Mouse (Mus musculus) liver, embryonic 14.5 days (tissue): ENCODE measurements around the gene Rundc3a. TPM values are rescaled to one million over a fixed set of nuclear protein-coding genes. Genes with fewer than 3 reads are reported as not detected.

Source experiments
- ATAC-seq: fragments of 200-750 bp; cut with Nextera tagmentation; 2 replicates; pipeline ENCODE4 v1.8.0; 2017; ENCODE audit warnings: moderate number of reproducible peaks, mild to moderate bottlenecking, moderate library complexity; ENCODE audit not compliant: insufficient read depth
- DNase-seq, 3 experiments: peaks; one replicate each; pipeline ENCODE4 v3.0.0-alpha.2; 2012 to 2013; ENCODE audit warnings: low read depth in 3 of 3, low spot score in 3 of 3
- H3K27ac ChIP-seq: fragments of 300-500 bp; sonication (generic); 2 replicates; pipeline ENCODE4 v1.5.1; 2014; ENCODE audit warnings: moderate library complexity, mild to moderate bottlenecking, control low read depth, inconsistent platforms
- H3K27me3 ChIP-seq: fragments of 300-500 bp; sonication (generic); 2 replicates; pipeline ENCODE4 v1.6.1; 2014; ENCODE audit warnings: mild to moderate bottlenecking, low read length, moderate library complexity; ENCODE audit not compliant: control insufficient read depth, insufficient read depth
- H3K36me3 ChIP-seq: fragments of 300-500 bp; sonication (generic); replicated peaks from 2 replicates; pipeline ENCODE4 v1.6.1; 2014; ENCODE audit warnings: low read depth; ENCODE audit not compliant: control insufficient read depth, insufficient read depth
- H3K4me1 ChIP-seq, 2 experiments: fragments of 200-500 bp in 1 of 2; fragments of 300-500 bp in 1 of 2; sonication (generic) in 1 of 2; replicated peaks; 2 replicates each; pipeline ENCODE4 v1.6.1; 2012 to 2014; ENCODE audit warnings: antibody characterized with exemption in 1 of 2, inconsistent platforms in 1 of 2, low read length in 1 of 2; ENCODE audit not compliant: control insufficient read depth in 2 of 2, insufficient read depth in 2 of 2
- H3K4me2 ChIP-seq: fragments of 300-500 bp; sonication (generic); 2 replicates; pipeline ENCODE4 v1.6.1; 2014; ENCODE audit warnings: low read depth, mild to moderate bottlenecking, control low read depth, moderate library complexity
- H3K4me3 ChIP-seq, 2 experiments: fragments of 200-500 bp in 1 of 2; fragments of 300-500 bp in 1 of 2; sonication (generic) in 1 of 2; 2 replicates each; pipeline ENCODE4 v1.5.1; 2012 to 2014; ENCODE audit warnings: low read depth in 2 of 2, low read length in 2 of 2, mild to moderate bottlenecking in 2 of 2, control low read depth in 1 of 2, inconsistent platforms in 1 of 2, moderate library complexity in 1 of 2; ENCODE audit not compliant: insufficient read depth in 1 of 2
- H3K9ac ChIP-seq: fragments of 300-500 bp; sonication (generic); replicated peaks from 2 replicates; pipeline ENCODE4 v1.6.1; 2014; ENCODE audit warnings: mild to moderate bottlenecking, control low read depth, moderate library complexity
- H3K9me3 ChIP-seq: fragments of 300-500 bp; sonication (generic); 2 replicates; pipeline ENCODE4 v1.6.1; 2016; ENCODE audit warnings: low read length, mixed read lengths; ENCODE audit not compliant: control insufficient read depth
- CTCF ChIP-seq: IDR thresholded peaks from 2 replicates; pipeline ENCODE4 v1.5.1; 2016; ENCODE audit warnings: antibody characterized with exemption, low read depth, control low read depth
- EP300 ChIP-seq: IDR thresholded peaks from 2 replicates; pipeline ENCODE4 v1.6.1; 2016; ENCODE audit warnings: antibody characterized with exemption, low read depth
- WGBS: fragments of 180-500 bp; shearing (Covaris S2); extraction: QIAGEN DNeasy Blood & Tissue Kit; methylation state at CpG from one replicate; pipeline ENCODE4 v1.1.7; 2014; ENCODE audit not compliant: insufficient replicate concordance; 5-methylcytosine and 5-hydroxymethylcytosine counted together
- microRNA-seq: library from miRNA; unstranded; fragments of <30 nt; microRNA quantifications from one replicate; pipeline ENCODE4, GENCODE M21; 2016
- polyA plus RNA-seq, 2 experiments: library from polyadenylated mRNA; depleted of rRNA in 1 of 2; stranded (reverse) in 1 of 2; unstranded in 1 of 2; fragments of >200 nt; fragmentation: Nextera tagmentation in 1 of 2; extraction: Ambion mirVana in 1 of 2; gene quantifications; 2 replicates each; pipeline versions ENCODE4 v1.2.1 to v1.2.3; 2012 to 2014

Gene Rundc3a
- polyA plus RNA-seq, 2 experiments, result 1.0 to 1.4 TPM

GRCm38 (mm10) chr11:102449043-102450008 lies 56.1 kb downstream of the Rundc3a start:
- no peak overlapping the region for H3K9ac ChIP-seq
- no peak overlapping the region for H3K4me3 ChIP-seq
- no peaks in the 10 kb centered on the region for H3K9me3 ChIP-seq
- TF ChIP-seq EP300 (no peak), CTCF (no peak)
- H3K27ac ChIP-seq, result no peak overlapping the region
- 44% methylated on average over 17 of the region's 17 CpGs for WGBS
- H3K36me3 ChIP-seq, result no peaks in the 10 kb centered on the region
- ATAC-seq, result no peak
- no peak overlapping the region for H3K4me2 ChIP-seq
- no peak for DNase-seq
- H3K27me3 ChIP-seq, result peaks cover 56% of the 10 kb centered on the region
- H3K4me1 ChIP-seq, result no peaks in the 10 kb centered on the region

Small RNAs within 50 kb of the gene (microRNA-seq; reads per million reads assigned to microRNA genes)
- not detected for gene Mir6930

Other genes starting within 250 kb of the Rundc3a start
- gene Nags, start 247.9 kb upstream of the Rundc3a start, polyA plus RNA-seq (2012; rRNA removed), result 10.1 and 11.3 TPM in 2 replicates
- gene Nags, start 247.9 kb upstream of the Rundc3a start, polyA plus RNA-seq (2014; fragmentation: Nextera tagmentation; extraction: Ambion mirVana), result 7.2 and 7.5 TPM in 2 replicates
- 8.9 and 9.2 TPM in 2 replicates for gene Tmem101, start 237.0 kb upstream of the Rundc3a start, polyA plus RNA-seq (2012; rRNA removed)
- gene Tmem101, start 237.0 kb upstream of the Rundc3a start, polyA plus RNA-seq (2014; fragmentation: Nextera tagmentation; extraction: Ambion mirVana), result 7.8 and 8.5 TPM in 2 replicates
- 10.4 and 15.4 TPM in 2 replicates for gene Lsm12, start 208.1 kb upstream of the Rundc3a start, polyA plus RNA-seq (2012; rRNA removed)
- 51.4 and 56.2 TPM in 2 replicates for gene Lsm12, start 208.1 kb upstream of the Rundc3a start, polyA plus RNA-seq (2014; fragmentation: Nextera tagmentation; extraction: Ambion mirVana)
- 12.6 and 14.8 TPM in 2 replicates for gene G6pc3, start 203.8 kb upstream of the Rundc3a start, polyA plus RNA-seq (2012; rRNA removed)
- gene G6pc3, start 203.8 kb upstream of the Rundc3a start, polyA plus RNA-seq (2014; fragmentation: Nextera tagmentation; extraction: Ambion mirVana), result 7.3 and 10.1 TPM in 2 replicates
- gene Hdac5, start 163.2 kb upstream of the Rundc3a start, polyA plus RNA-seq (2012; rRNA removed), result 8.8 and 10.0 TPM in 2 replicates
- 6.4 and 7.3 TPM in 2 replicates for gene Hdac5, start 163.2 kb upstream of the Rundc3a start, polyA plus RNA-seq (2014; fragmentation: Nextera tagmentation; extraction: Ambion mirVana)
- gene BC030867, start 144.5 kb upstream of the Rundc3a start, polyA plus RNA-seq (2012; rRNA removed), result 10.9 and 11.3 TPM in 2 replicates
- gene BC030867, start 144.5 kb upstream of the Rundc3a start, polyA plus RNA-seq (2014; fragmentation: Nextera tagmentation; extraction: Ambion mirVana), result 10.8 and 13.2 TPM in 2 replicates
- gene Asb16, start 124.7 kb upstream of the Rundc3a start, polyA plus RNA-seq (2012; rRNA removed), result 0.39 and 0.44 TPM in 2 replicates
- 0.05 and 0.08 TPM in 2 replicates for gene Asb16, start 124.7 kb upstream of the Rundc3a start, polyA plus RNA-seq (2014; fragmentation: Nextera tagmentation; extraction: Ambion mirVana)
- 19.1 and 19.8 TPM in 2 replicates for gene Tmub2, start 108.5 kb upstream of the Rundc3a start, polyA plus RNA-seq (2012; rRNA removed)
- gene Tmub2, start 108.5 kb upstream of the Rundc3a start, polyA plus RNA-seq (2014; fragmentation: Nextera tagmentation; extraction: Ambion mirVana), result 19.3 and 24.7 TPM in 2 replicates
- gene Atxn7l3, start 96.8 kb upstream of the Rundc3a start, polyA plus RNA-seq (2012; rRNA removed), result 11.0 and 11.6 TPM in 2 replicates
- 3.6 and 4.7 TPM in 2 replicates for gene Atxn7l3, start 96.8 kb upstream of the Rundc3a start, polyA plus RNA-seq (2014; fragmentation: Nextera tagmentation; extraction: Ambion mirVana)
- gene Ubtf, start 73.7 kb upstream of the Rundc3a start, polyA plus RNA-seq (2012; rRNA removed), result 19.9 and 34.7 TPM in 2 replicates
- 42.5 and 48.8 TPM in 2 replicates for gene Ubtf, start 73.7 kb upstream of the Rundc3a start, polyA plus RNA-seq (2014; fragmentation: Nextera tagmentation; extraction: Ambion mirVana)
- 570 and 632 TPM in 2 replicates for gene Slc4a1, start 27.2 kb upstream of the Rundc3a start, polyA plus RNA-seq (2012; rRNA removed)
- 606 and 703 TPM in 2 replicates for gene Slc4a1, start 27.2 kb upstream of the Rundc3a start, polyA plus RNA-seq (2014; fragmentation: Nextera tagmentation; extraction: Ambion mirVana)
- 167 and 187 TPM in 2 replicates for gene Slc25a39, start 14.5 kb downstream of the Rundc3a start, polyA plus RNA-seq (2012; rRNA removed)
- 339 and 363 TPM in 2 replicates for gene Slc25a39, start 14.5 kb downstream of the Rundc3a start, polyA plus RNA-seq (2014; fragmentation: Nextera tagmentation; extraction: Ambion mirVana)
- gene Grn, start 36.9 kb downstream of the Rundc3a start, polyA plus RNA-seq (2012; rRNA removed), result 25.4 and 28.9 TPM in 2 replicates
- gene Grn, start 36.9 kb downstream of the Rundc3a start, polyA plus RNA-seq (2014; fragmentation: Nextera tagmentation; extraction: Ambion mirVana), result 34.1 and 41.4 TPM in 2 replicates
- 1.6 and 2.0 TPM in 2 replicates for gene Fam171a2, start 54.3 kb downstream of the Rundc3a start, polyA plus RNA-seq (2012; rRNA removed)
- gene Fam171a2, start 54.3 kb downstream of the Rundc3a start, polyA plus RNA-seq (2014; fragmentation: Nextera tagmentation; extraction: Ambion mirVana), result 0.17 and 0.35 TPM in 2 replicates
- gene Itga2b, start 76.7 kb downstream of the Rundc3a start, polyA plus RNA-seq (2012; rRNA removed), result 28.4 and 35.4 TPM in 2 replicates
- gene Itga2b, start 76.7 kb downstream of the Rundc3a start, polyA plus RNA-seq (2014; fragmentation: Nextera tagmentation; extraction: Ambion mirVana), result 20.0 and 27.3 TPM in 2 replicates
- gene Gpatch8, start 163.0 kb downstream of the Rundc3a start, polyA plus RNA-seq (2012; rRNA removed), result 7.5 and 7.8 TPM in 2 replicates
- 14.1 and 16.4 TPM in 2 replicates for gene Gpatch8, start 163.0 kb downstream of the Rundc3a start, polyA plus RNA-seq (2014; fragmentation: Nextera tagmentation; extraction: Ambion mirVana)
- gene Gm11627, start 186.1 kb downstream of the Rundc3a start, polyA plus RNA-seq (2012; rRNA removed), result 0.08 and 0.17 TPM in 2 replicates
- not detected in 2 replicates for gene Gm11627, start 186.1 kb downstream of the Rundc3a start, polyA plus RNA-seq (2014; fragmentation: Nextera tagmentation; extraction: Ambion mirVana)
- 0.91 and 1.1 TPM in 2 replicates for gene Fzd2, start 211.0 kb downstream of the Rundc3a start, polyA plus RNA-seq (2012; rRNA removed)
- gene Fzd2, start 211.0 kb downstream of the Rundc3a start, polyA plus RNA-seq (2014; fragmentation: Nextera tagmentation; extraction: Ambion mirVana), result 0.28 and 0.47 TPM in 2 replicates